Mouse (Mus musculus) urinary bladder, postnatal 14 days (tissue): Measurements from ENCODE around the gene Il34.
A peak's percentile ranks its signal among the peaks of the same experiment; 100 is the strongest.

ENCODE experiments used
- DNase-seq: peaks from one replicate; pipeline ENCODE4 v3.0.0; 2021; ENCODE audit warnings: low spot score

Il34 gene

GRCm38 (mm10) chr8:110805669-110806068 lies at the start of gene Il34:
Gene Il34, minus strand, starts transcription at chr8:110805924.
- DNase-seq: no peak

GRCm38 (mm10) chr8:110851186-110851585 lies 45.5 kb upstream of the Il34 start:
- no peak for DNase-seq

- no peak for DNase-seq
These were observed 42.1 kb upstream of the Il34 start for GRCm38 (mm10) chr8:110847645-110848495.

GRCm38 (mm10) chr8:110847171-110847549 lies 41.4 kb upstream of the Il34 start:
- no peak for DNase-seq

- peak; percentile 83 for DNase-seq
These were observed 40.9 kb upstream of the Il34 start, which contains the start of the genes Cog4 and Sf3b3 for GRCm38 (mm10) chr8:110846405-110847170. Gene Cog4, plus strand, starts transcription at chr8:110846600. Gene Sf3b3, minus strand, starts transcription at chr8:110846787.

GRCm38 (mm10) chr8:110845821-110846404 lies 40.2 kb upstream of the Il34 start:
- no peak for DNase-seq

- DNase-seq: no peak
These were observed 39.2 kb upstream of the Il34 start for GRCm38 (mm10) chr8:110844941-110845340.

GRCm38 (mm10) chr8:110843207-110843606 lies 37.5 kb upstream of the Il34 start:
- DNase-seq: no peak

GRCm38 (mm10) chr8:110842012-110842574 lies 36.4 kb upstream of the Il34 start:
- no peak for DNase-seq

- no peak for DNase-seq
These were observed 26.2 kb upstream of the Il34 start for GRCm38 (mm10) chr8:110831956-110832355.

- DNase-seq: no peak
These were observed 22.8 kb upstream of the Il34 start for GRCm38 (mm10) chr8:110828511-110828910.

GRCm38 (mm10) chr8:110824861-110825260 lies 19.1 kb upstream of the Il34 start:
- DNase-seq: no peak

- DNase-seq: no peak
These were observed 16.2 kb upstream of the Il34 start for GRCm38 (mm10) chr8:110821960-110822359.

- no peak for DNase-seq
These were observed 14.5 kb upstream of the Il34 start for GRCm38 (mm10) chr8:110820257-110820656.

GRCm38 (mm10) chr8:110818593-110818992 lies 12.9 kb upstream of the Il34 start:
- no peak for DNase-seq

- DNase-seq: no peak
These were observed 11.3 kb upstream of the Il34 start for GRCm38 (mm10) chr8:110816990-110817389.

GRCm38 (mm10) chr8:110815308-110815707 lies 9.6 kb upstream of the Il34 start:
- no peak for DNase-seq

- no peak for DNase-seq
These were observed 7.5 kb upstream of the Il34 start for GRCm38 (mm10) chr8:110813081-110813812.

GRCm38 (mm10) chr8:110812349-110813080 lies 6.8 kb upstream of the Il34 start:
- no peak for DNase-seq

GRCm38 (mm10) chr8:110811793-110812192 lies 6.1 kb upstream of the Il34 start:
- no peak for DNase-seq

GRCm38 (mm10) chr8:110811116-110811515 lies 5.4 kb upstream of the Il34 start:
- DNase-seq: no peak
